Mouse (Mus musculus) liver, embryonic 11.5 days (tissue): ENCODE measurements around the gene Gm8127. TPM values are rescaled to one million over a fixed set of nuclear protein-coding genes. Genes with fewer than 3 reads are reported as not detected.
"Not testable (repeated sequence)": the region's sequence is repeated elsewhere in the genome, so short reads cannot be mapped to it uniquely, and the experiment has no call there.

Source experiments
- ATAC-seq: fragments of 200-750 bp; cut with Nextera tagmentation; replicated peaks from 2 replicates; pipeline ENCODE4 v1.8.0; 2017; ENCODE audit warnings: moderate number of reproducible peaks, mild to moderate bottlenecking, moderate TSS enrichment, moderate library complexity; ENCODE audit not compliant: low FRiP score
- DNase-seq: peaks from one replicate; pipeline ENCODE4 v3.0.0-alpha.2; 2017; ENCODE audit warnings: low spot score
- H3K27ac ChIP-seq: fragments of 300-500 bp; sonication (generic); 2 replicates; pipeline ENCODE4 v1.5.1; 2014; ENCODE audit warnings: mild to moderate bottlenecking, low read depth, low read length, control low read depth
- H3K27me3 ChIP-seq: fragments of 300-500 bp; sonication (generic); replicated peaks from 2 replicates; pipeline ENCODE4 v1.6.1; 2014; ENCODE audit warnings: low read length, mixed read lengths; ENCODE audit not compliant: control insufficient read depth, insufficient read depth
- H3K36me3 ChIP-seq: fragments of 300-500 bp; sonication (generic); 2 replicates; pipeline ENCODE4 v1.6.1; 2014; ENCODE audit warnings: mild to moderate bottlenecking, low read length, moderate library complexity, mixed read lengths; ENCODE audit not compliant: control insufficient read depth, insufficient read depth
- H3K4me1 ChIP-seq: fragments of 300-500 bp; sonication (generic); replicated peaks from 2 replicates; pipeline ENCODE4 v1.6.1; 2014; ENCODE audit warnings: low read length, mixed read lengths; ENCODE audit not compliant: control insufficient read depth, insufficient read depth
- H3K4me2 ChIP-seq: fragments of 300-500 bp; sonication (generic); 2 replicates; pipeline ENCODE4 v1.6.1; 2014; ENCODE audit warnings: mild to moderate bottlenecking, control low read depth, moderate library complexity
- H3K4me3 ChIP-seq: fragments of 300-500 bp; sonication (generic); 2 replicates; pipeline ENCODE4 v1.5.1; 2014; ENCODE audit warnings: low read depth, low read length, control low read depth
- H3K9ac ChIP-seq: fragments of 300-500 bp; sonication (generic); 2 replicates; pipeline ENCODE4 v1.6.1; 2014; ENCODE audit warnings: low read depth, low read length, control low read depth
- H3K9me3 ChIP-seq: fragments of 300-500 bp; sonication (generic); 2 replicates; pipeline ENCODE4 v1.6.1; 2016; ENCODE audit warnings: low read length, inconsistent platforms, mixed read lengths; ENCODE audit not compliant: control insufficient read depth
- WGBS: fragments of 180-500 bp; shearing (Covaris S2); extraction: QIAGEN DNeasy Blood & Tissue Kit; methylation state at CpG from one replicate; pipeline ENCODE4 v1.1.7; 2014; 5-methylcytosine and 5-hydroxymethylcytosine counted together
- polyA plus RNA-seq: library from polyadenylated mRNA; unstranded; fragments of >200 nt; fragmentation: Nextera tagmentation; extraction: Ambion mirVana; gene quantifications from 2 replicates; pipeline ENCODE4 v1.2.1, GENCODE M21; 2014

Gene Gm8127
- not detected in 2 replicates for polyA plus RNA-seq

GRCm38 (mm10) chr14:43293503-43293902 is at the start of gene Gm8127:
TSS of gene Gm8127 (minus strand) at chr14:43293832.
- H3K9ac ChIP-seq, H3K4me3 ChIP-seq, H3K4me1 ChIP-seq, DNase-seq, H3K36me3 ChIP-seq, ATAC-seq, H3K27ac ChIP-seq, H3K4me2 ChIP-seq, H3K27me3 ChIP-seq, H3K9me3 ChIP-seq: not testable (repeated sequence)
- WGBS: 76% methylated on average over 3 of the region's 3 CpGs

GRCm38 (mm10) chr14:43337646-43338045 is 44.0 kb upstream of the Gm8127 start:
- not testable (repeated sequence) for H3K27ac ChIP-seq, DNase-seq, H3K27me3 ChIP-seq, H3K4me2 ChIP-seq, H3K9ac ChIP-seq, H3K9me3 ChIP-seq, H3K4me3 ChIP-seq, ATAC-seq, H3K36me3 ChIP-seq, H3K4me1 ChIP-seq
- 41% methylated on average over 1 of the region's 1 CpGs for WGBS

- H3K27ac ChIP-seq, H3K9ac ChIP-seq, H3K27me3 ChIP-seq, DNase-seq, H3K4me2 ChIP-seq, H3K4me1 ChIP-seq, ATAC-seq, H3K36me3 ChIP-seq, H3K4me3 ChIP-seq, H3K9me3 ChIP-seq: not testable (repeated sequence)
- WGBS: 90% methylated on average over 9 of the region's 11 CpGs
Observed at GRCm38 (mm10) chr14:43331362-43331880, 37.8 kb upstream of the Gm8127 start.

GRCm38 (mm10) chr14:43328603-43329002 is 35.0 kb upstream of the Gm8127 start:
- not testable (repeated sequence) for H3K4me2 ChIP-seq, H3K9ac ChIP-seq, ATAC-seq, DNase-seq, H3K36me3 ChIP-seq, H3K4me3 ChIP-seq, H3K27ac ChIP-seq, H3K4me1 ChIP-seq, H3K27me3 ChIP-seq, H3K9me3 ChIP-seq
- 59% methylated on average over 1 of the region's 2 CpGs for WGBS

GRCm38 (mm10) chr14:43319516-43319915 is 25.9 kb upstream of the Gm8127 start:
- not testable (repeated sequence) for ATAC-seq, H3K27ac ChIP-seq, H3K36me3 ChIP-seq, H3K4me3 ChIP-seq, H3K9ac ChIP-seq, DNase-seq, H3K4me2 ChIP-seq, H3K9me3 ChIP-seq, H3K27me3 ChIP-seq, H3K4me1 ChIP-seq

- not testable (repeated sequence) for H3K9ac ChIP-seq, H3K36me3 ChIP-seq, H3K4me1 ChIP-seq, H3K9me3 ChIP-seq, ATAC-seq, H3K27me3 ChIP-seq, H3K27ac ChIP-seq, H3K4me3 ChIP-seq, DNase-seq, H3K4me2 ChIP-seq
- 83% methylated on average over 3 of the region's 3 CpGs for WGBS
Observed at GRCm38 (mm10) chr14:43278681-43279080, 15.0 kb downstream of the Gm8127 start.

GRCm38 (mm10) chr14:43278146-43278545 is 15.5 kb downstream of the Gm8127 start:
- DNase-seq, H3K4me1 ChIP-seq, H3K4me2 ChIP-seq, H3K9ac ChIP-seq, H3K27ac ChIP-seq, H3K27me3 ChIP-seq, H3K4me3 ChIP-seq, ATAC-seq, H3K9me3 ChIP-seq, H3K36me3 ChIP-seq: not testable (repeated sequence)
- WGBS: 69% methylated on average over 4 of the region's 4 CpGs

- DNase-seq, H3K36me3 ChIP-seq, H3K4me1 ChIP-seq, H3K27me3 ChIP-seq, H3K9ac ChIP-seq, H3K4me3 ChIP-seq, H3K4me2 ChIP-seq, ATAC-seq, H3K9me3 ChIP-seq, H3K27ac ChIP-seq: not testable (repeated sequence)
- 53% methylated on average over 2 of the region's 2 CpGs for WGBS
Observed at GRCm38 (mm10) chr14:43277468-43277867, 16.2 kb downstream of the Gm8127 start.

- H3K36me3 ChIP-seq, ATAC-seq, H3K4me3 ChIP-seq, H3K27me3 ChIP-seq, H3K9me3 ChIP-seq, H3K27ac ChIP-seq, DNase-seq, H3K4me1 ChIP-seq, H3K9ac ChIP-seq, H3K4me2 ChIP-seq: not testable (repeated sequence)
- WGBS: 74% methylated on average over 1 of the region's 1 CpGs
Observed at GRCm38 (mm10) chr14:43275752-43276151, 17.9 kb downstream of the Gm8127 start.
